Mouse (Mus musculus) heart, postnatal 14 days (tissue): ENCODE measurements around the gene Ppp1r15a. TPM values are rescaled to one million over a fixed set of nuclear protein-coding genes. Genes with fewer than 3 reads are reported as not detected.

Source experiments
- DNase-seq, 2 experiments: peaks; one replicate each; pipeline ENCODE4 v3.0.0; 2021 to 2022
- intact Hi-C: fragments of 180-260 bp; cut with DNase I; formaldehyde crosslinking; loops from one replicate; pipeline ENCODE4 v1.15.1; 2025
- long read RNA-seq, 2 experiments: library from polyadenylated mRNA; stranded (forward); transcript quantifications; one replicate each; pipeline ENCODE4 v2.0.0; 2021
- total RNA-seq, 2 experiments: library from RNA; stranded (reverse); gene quantifications; 2 replicates each; pipeline ENCODE4 v1.2.3; 2021

The Ppp1r15a gene
- 10 to 100 TPM; 21.7 to 32.8 TPM for total RNA-seq
- long read RNA-seq, experiment 1, transcript Ppp1r15a-202 (2 exons, 2,809 nt), result minor isoform, 6 of 47 reads
- long read RNA-seq, experiment 1, transcript Ppp1r15a-201 (3 exons, 2,333 nt), result major isoform, 40 of 47 reads
- long read RNA-seq, experiment 1, partial matches to known transcripts, result 0 of 47 reads
- long read RNA-seq, experiment 1, other reads (novel, unspliced or antisense), result 1 of 47 reads
- long read RNA-seq, experiment 2, transcript Ppp1r15a-202 (2 exons, 2,809 nt), result minor isoform, 5 of 26 reads
- long read RNA-seq, experiment 2, transcript Ppp1r15a-201 (3 exons, 2,333 nt), result major isoform, 20 of 26 reads
- long read RNA-seq, experiment 2, partial matches to known transcripts, result 0 of 26 reads
- long read RNA-seq, experiment 2, other reads (novel, unspliced or antisense), result 1 of 26 reads

- peak; percentile 95 to 97 for DNase-seq
- intact Hi-C loops, result no loop called here
Observed at GRCm38 (mm10) chr7:45525809-45526473, at the start of gene Ppp1r15a, which contains the start of gene Plekha4. Ppp1r15a (minus strand) TSS chr7:45526268. Plekha4 (plus strand) TSS chr7:45526330.

- intact Hi-C loops, result no loop called here
Observed at GRCm38 (mm10) chr7:45574472-45575379, 48.7 kb upstream of the Ppp1r15a start.

GRCm38 (mm10) chr7:45573954-45574353, 47.9 kb upstream of the Ppp1r15a start:
- intact Hi-C loops, result no loop called here
- no peak for DNase-seq

More at GRCm38 (mm10) chr7:45574472-45575379, 48.7 kb upstream of the Ppp1r15a start:
- no peak for DNase-seq

- no peak for DNase-seq
- intact Hi-C loops, result no loop called here
Observed at GRCm38 (mm10) chr7:45571966-45572365, 45.9 kb upstream of the Ppp1r15a start.

GRCm38 (mm10) chr7:45570103-45570741, 44.2 kb upstream of the Ppp1r15a start, which contains the start of gene Bcat2:
Bcat2 (plus strand) TSS chr7:45570153.
- intact Hi-C loops, result no loop called here
- peak; percentile 77 to 78 for DNase-seq

- intact Hi-C loops, result no loop called here
- no peak for DNase-seq
Observed at GRCm38 (mm10) chr7:45568601-45569473, 42.8 kb upstream of the Ppp1r15a start.

- DNase-seq, result peak; percentile 90
- intact Hi-C loops, result no loop called here
Observed at GRCm38 (mm10) chr7:45567780-45568516, 41.9 kb upstream of the Ppp1r15a start.

GRCm38 (mm10) chr7:45567112-45567779, 41.2 kb upstream of the Ppp1r15a start:
- intact Hi-C loops, result no loop called here
- no peak for DNase-seq

GRCm38 (mm10) chr7:45565446-45565845, 39.4 kb upstream of the Ppp1r15a start:
- intact Hi-C loops, result no loop called here
- DNase-seq, result no peak

- intact Hi-C loops, result loop anchor here (5.0 kb wide), 1 partner anchor 113 kb away; no protein-coding TSS in a partner anchor
Observed at GRCm38 (mm10) chr7:45564811-45565210, 38.7 kb upstream of the Ppp1r15a start.

GRCm38 (mm10) chr7:45561624-45562520, 35.8 kb upstream of the Ppp1r15a start:
- DNase-seq, result no peak
- intact Hi-C loops, result loop anchor here (1.0 to 5.0 kb wide), 2 partner anchors 85 to 110 kb away; no protein-coding TSS in a partner anchor

More at GRCm38 (mm10) chr7:45564811-45565210, 38.7 kb upstream of the Ppp1r15a start:
- no peak for DNase-seq

GRCm38 (mm10) chr7:45560843-45561623, 35.0 kb upstream of the Ppp1r15a start:
- intact Hi-C loops, result loop anchor here (1.0 to 5.0 kb wide), 2 partner anchors 84 to 109 kb away; no protein-coding TSS in a partner anchor
- DNase-seq, result peak; percentile 78 to 88

GRCm38 (mm10) chr7:45560241-45560640, 34.2 kb upstream of the Ppp1r15a start:
- DNase-seq, result no peak
- intact Hi-C loops, result loop anchor here (5.0 kb wide), 1 partner anchor 108 kb away; no protein-coding TSS in a partner anchor

GRCm38 (mm10) chr7:45558907-45559306, 32.8 kb upstream of the Ppp1r15a start:
- DNase-seq, result no peak
- intact Hi-C loops, result no loop called here

GRCm38 (mm10) chr7:45555787-45556186, 29.7 kb upstream of the Ppp1r15a start:
- intact Hi-C loops, result loop anchor here (1.0 kb wide), 1 partner anchor 38 kb away; no protein-coding TSS in a partner anchor
- DNase-seq, result peak; percentile 79 to 88
